Mouse (Mus musculus): ENCODE data around the gene Unc13c.

GRCm38 (mm10) chr9:73931988-73932387, 36.8 kb downstream of the Unc13c start:
- TF ChIP-seq CTCF (IDR thresholded peaks at IDR 0.05; ENCODE audit: extremely low read depth, insufficient read depth, insufficient read length, insufficient replicate concordance) (no peak), POLR2A (IDR thresholded peaks at IDR 0.05; ENCODE audit: low read depth, low read length) (no peak)

Data from spleen, adult 2 months (tissue).